Mouse (Mus musculus) Patski (cell line): Measurements from ENCODE around the gene Ppp1r14d. TPM values are rescaled to one million over a fixed set of nuclear protein-coding genes. Genes with fewer than 3 reads are reported as not detected.

Experiments
- ATAC-seq: fragments of 100-300 bp; one replicate; pipeline ENCODE4 v1.8.0; 2021
- CTCF ChIA-PET: fragments of 350-600 bp; sonication (Branson Sonifier 250); formaldehyde crosslinking; loops from one replicate; lab custom pipeline; 2022; ENCODE audit warnings: inconsistent platforms; lab: Charles Lee
- POLR2A ChIA-PET: fragments of 350-600 bp; sonication (Branson Sonifier 250); formaldehyde crosslinking; loops from one replicate; lab custom pipeline; 2022; ENCODE audit warnings: antibody characterized with exemption, inconsistent platforms; lab: Charles Lee
- DNase-seq: peaks from one replicate; pipeline ENCODE4 v3.0.0-alpha.2; 2011; ENCODE audit warnings: low read depth, low spot score
- H3K27me3 ChIP-seq: fragments of 371-371 bp; one replicate; pipeline ENCODE4 v1.5.1; 2021
- CTCF ChIP-seq: fragments of 100-300 bp; IDR thresholded peaks from one replicate; pipeline ENCODE4 v1.5.1; 2021
- in situ Hi-C: fragments of 300-500 bp; cut with MboI; formaldehyde crosslinking; loops from 3 replicates; pipeline ENCODE4 v1.11.1; 2018; ENCODE audit warnings: low pct_unique_long_range_greater_than_20kb, mixed read lengths
- polyA plus RNA-seq: library from polyadenylated mRNA; unstranded; gene quantifications from one replicate; pipeline ENCODE4 v1.2.3, GENCODE M21; 2021

The Ppp1r14d gene
- polyA plus RNA-seq, 1 experiment from 2014 or later: not detected

DNA sequence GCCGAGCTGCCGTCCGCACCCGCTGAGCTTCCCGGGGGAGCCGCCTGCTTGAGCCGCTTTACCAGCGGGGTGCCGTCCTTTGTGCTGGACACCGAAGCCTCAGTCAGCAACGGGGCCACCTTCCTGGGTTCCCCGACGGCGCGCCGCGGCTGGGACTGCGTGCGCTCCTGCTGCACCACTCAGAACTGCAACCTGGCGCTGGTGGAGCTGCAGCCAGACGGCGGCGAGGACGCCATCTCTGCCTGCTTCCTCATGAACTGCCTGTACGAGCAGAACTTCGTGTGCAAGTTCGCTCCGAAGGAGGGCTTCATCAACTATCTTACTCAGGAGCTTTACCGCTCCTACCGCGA, 8.1 kb upstream of the Ppp1r14d start:
- no peak for ATAC-seq
- TF ChIP-seq CTCF: no peak
- POLR2A ChIA-PET: interaction anchor here (0.7 kb wide), 1 partner anchor 1665 kb away, joined by 3 read pairs; no protein-coding TSS in a partner anchor
- DNase-seq: no peak
- CTCF ChIA-PET: no interaction called here
- H3K27me3 ChIP-seq: no peaks in the 10 kb centered on the region
- in situ Hi-C loops: no loop called here

DNA sequence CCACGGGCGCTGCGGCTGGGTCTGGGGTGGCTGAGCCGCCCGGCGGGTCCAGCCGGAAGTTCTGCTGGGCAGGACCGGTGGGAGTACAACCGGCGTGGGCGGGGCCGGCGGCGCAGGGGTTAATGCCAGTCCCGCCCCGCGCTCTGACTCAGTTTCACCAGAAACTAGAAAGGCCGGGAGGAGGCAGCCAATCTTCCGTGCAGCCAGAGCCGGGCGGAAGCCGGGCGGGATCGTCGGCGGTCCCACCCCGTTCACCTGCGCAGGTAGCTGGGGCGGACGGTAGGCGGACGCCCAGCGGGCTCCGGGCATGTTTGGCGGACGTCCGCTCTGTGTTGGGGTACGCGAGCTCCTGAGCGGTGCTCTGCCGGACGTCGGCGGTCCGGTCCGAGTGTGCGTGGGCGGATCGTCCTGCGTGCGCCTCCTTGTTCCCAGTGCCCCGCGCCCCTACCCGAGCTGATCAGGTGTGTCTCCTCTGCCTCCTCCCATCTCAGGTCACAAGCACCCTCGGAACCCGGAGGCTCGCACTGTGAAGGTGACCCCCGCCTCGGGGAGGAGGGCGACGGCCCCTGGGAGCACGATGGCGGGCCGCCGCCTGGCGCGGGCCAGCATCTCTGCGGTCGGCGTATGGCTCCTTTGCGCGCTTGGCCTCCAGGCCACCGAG, 7.6 kb upstream of the Ppp1r14d start, which contains the start of gene Spint1:
Spint1 (plus strand) TSS at position 153 of the 661 bp plus-strand sequence.
- no peaks in the 10 kb centered on the region for H3K27me3 ChIP-seq
- DNase-seq (no peak), ATAC-seq (no peak)
- ChIA-PET POLR2A (no interaction called here), CTCF (no interaction called here)
- in situ Hi-C loops: no loop called here
- no peak for TF ChIP-seq CTCF

- POLR2A ChIA-PET: no interaction called here
- in situ Hi-C loops: no loop called here
- no peak for ATAC-seq
- no peak for TF ChIP-seq CTCF
- H3K27me3 ChIP-seq: no peaks in the 10 kb centered on the region
- no peak for DNase-seq
- CTCF ChIA-PET: no interaction called here
Observed at GRCm38 (mm10) chr2:119236682-119237209, 7.0 kb upstream of the Ppp1r14d start.

- ATAC-seq: no peak
- in situ Hi-C loops: loop anchor here (10.0 kb wide), 1 partner anchor 76 kb away; the partner anchor contains the start of gene Vps18
- no peak for TF ChIP-seq CTCF
- H3K27me3 ChIP-seq: no peaks in the 10 kb centered on the region
- DNase-seq: no peak
- ChIA-PET CTCF (interaction anchor here (0.8 to 1.2 kb wide), 2 partner anchors 9 to 15 kb away, joined by 3 read pairs; no protein-coding TSS in a partner anchor), POLR2A (interaction anchor here (1.1 kb wide), 1 partner anchor 9 kb away, joined by 4 read pairs; no protein-coding TSS in a partner anchor)
Observed at GRCm38 (mm10) chr2:119209176-119209507, 20.6 kb downstream of the Ppp1r14d start.

GRCm38 (mm10) chr2:119208344-119209175, 21.1 kb downstream of the Ppp1r14d start, which contains the start of the genes Zfyve19 and Dnajc17:
TSS of gene Zfyve19 (plus strand) at chr2:119208617.
TSS of gene Dnajc17 (minus strand) at chr2:119208795.
- ChIA-PET CTCF (interaction anchor here (1.2 kb wide), 1 partner anchor 15 kb away, joined by 3 read pairs; no protein-coding TSS in a partner anchor), POLR2A (interaction anchor here (1.1 kb wide), 1 partner anchor 10 kb away, joined by 4 read pairs; no protein-coding TSS in a partner anchor)
- TF ChIP-seq CTCF: no peak

DNA sequence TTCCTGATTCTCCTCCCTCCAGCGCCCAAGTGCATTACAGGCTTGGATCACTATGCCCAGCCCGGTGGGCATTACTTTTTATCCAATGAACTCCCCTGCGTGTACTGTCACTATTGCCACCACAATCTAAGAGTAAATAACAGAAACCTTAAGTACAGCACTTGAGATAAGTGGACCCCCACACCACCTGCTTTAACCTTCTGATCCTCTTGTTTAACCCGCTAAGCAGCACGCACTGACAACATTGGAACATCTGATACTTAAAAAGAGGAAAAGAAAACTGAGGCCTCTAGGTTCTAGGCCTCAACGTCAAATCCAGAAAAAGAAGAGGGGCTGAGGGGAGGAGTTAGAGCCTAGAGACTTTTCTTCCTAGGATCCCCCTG, 21.8 kb downstream of the Ppp1r14d start:
- no peak for ATAC-seq
- no peak for TF ChIP-seq CTCF
- DNase-seq: no peak
- H3K27me3 ChIP-seq: no peaks in the 10 kb centered on the region
- POLR2A ChIA-PET: no interaction called here
- CTCF ChIA-PET: no interaction called here
- in situ Hi-C loops: loop anchor here (10.0 kb wide), 1 partner anchor 77 kb away; the partner anchor contains the start of gene Vps18

More at GRCm38 (mm10) chr2:119208344-119209175, 21.1 kb downstream of the Ppp1r14d start, which contains the start of the genes Zfyve19 and Dnajc17:
- ATAC-seq (peak; percentile 92), DNase-seq (peak; percentile 83)
- no peaks in the 10 kb centered on the region for H3K27me3 ChIP-seq
- in situ Hi-C loops: loop anchor here (10.0 kb wide), 1 partner anchor 76 kb away; the partner anchor contains the start of gene Vps18

DNA sequence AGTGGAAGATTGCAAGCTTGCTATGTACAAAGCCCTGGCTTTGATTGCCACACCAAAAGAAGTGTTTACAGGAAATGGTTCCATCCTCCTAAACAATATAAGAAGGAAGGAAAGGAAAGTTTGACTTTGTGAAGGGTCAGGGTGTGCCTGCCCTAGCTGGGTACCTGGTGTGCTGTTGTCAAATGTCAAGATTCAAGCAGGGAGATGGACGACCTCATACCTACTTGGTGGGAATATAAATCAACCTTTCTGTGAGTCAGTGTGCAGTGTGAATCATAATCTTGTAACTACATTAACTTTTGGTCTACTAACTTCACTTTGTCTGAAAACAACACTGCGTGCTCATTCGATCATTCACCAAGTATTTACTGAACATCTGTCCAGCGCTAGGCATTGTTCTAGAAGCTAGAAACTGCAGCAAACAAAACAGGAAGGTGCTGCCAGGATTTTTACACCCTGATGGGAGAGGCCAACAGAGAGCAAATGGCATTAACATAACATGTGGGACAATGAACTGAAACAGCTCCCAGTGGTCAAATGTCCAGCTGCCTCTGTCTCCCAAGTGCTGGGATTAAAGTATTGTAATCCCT, 25.7 kb downstream of the Ppp1r14d start:
- H3K27me3 ChIP-seq: no peaks in the 10 kb centered on the region
- no peak for ATAC-seq
- no peak for DNase-seq
- ChIA-PET CTCF (interaction anchor here (1.2 to 2.6 kb wide), 4 partner anchors 10 to 104 kb away, joined by 3 to 6 read pairs (median 4); no protein-coding TSS in a partner anchor), POLR2A (no interaction called here)
- no peak for TF ChIP-seq CTCF
- in situ Hi-C loops: loop anchor here (10.0 kb wide), 1 partner anchor 81 kb away; the partner anchor contains the start of gene Vps18

- ATAC-seq (no peak), DNase-seq (no peak)
- in situ Hi-C loops: loop anchor here (10.0 kb wide), 1 partner anchor 82 kb away; the partner anchor contains the start of gene Vps18
- H3K27me3 ChIP-seq: no peaks in the 10 kb centered on the region
- ChIA-PET CTCF (interaction anchor here (0.9 to 2.6 kb wide), 4 partner anchors 9 to 105 kb away, joined by 3 to 6 read pairs (median 4); no protein-coding TSS in a partner anchor), POLR2A (no interaction called here)
- no peak for TF ChIP-seq CTCF
Observed at GRCm38 (mm10) chr2:119202914-119203453, 26.7 kb downstream of the Ppp1r14d start.

GRCm38 (mm10) chr2:119198934-119199333, 30.8 kb downstream of the Ppp1r14d start:
- TF ChIP-seq CTCF: no peak
- ChIA-PET CTCF (no interaction called here), POLR2A (no interaction called here)
- DNase-seq (no peak), ATAC-seq (no peak)
- no peaks in the 10 kb centered on the region for H3K27me3 ChIP-seq
- in situ Hi-C loops: no loop called here
